ENCODE assay signal across 1 mouse cellular context in the genomic region with DNA sequence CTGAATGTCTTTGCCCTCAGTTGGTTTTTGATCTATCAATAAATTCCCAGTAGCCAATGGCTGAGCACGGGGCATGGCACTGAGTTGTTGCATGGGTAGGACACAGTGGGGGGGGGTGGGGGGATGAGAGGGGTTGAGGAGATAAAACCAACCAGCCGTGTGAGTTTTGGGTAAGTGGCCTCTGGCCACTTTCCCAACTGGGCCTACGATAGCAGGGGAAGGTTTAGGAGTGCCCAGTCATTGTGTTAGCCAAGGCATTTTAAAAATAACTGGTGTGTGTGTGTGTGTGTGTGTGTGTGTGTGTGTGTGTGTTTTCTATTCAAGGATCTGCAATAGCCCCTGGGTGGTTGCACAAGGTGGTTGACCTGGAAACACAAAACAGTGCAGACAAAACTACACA.
TF ChIP-seq lines count a peak whose summit lies in the region.

No protein-coding gene starts in this region.

TF ChIP-seq in ES-E14, 5 proteins besides CTCF, POLR2A, EP300 and RAD21:
- TF ChIP-seq ZC3H11A (IDR thresholded peaks at IDR 0.05; ENCODE audit: borderline replicate concordance, low read depth, low read length): no peak
- TF ChIP-seq HCFC1 (IDR thresholded peaks at IDR 0.05; ENCODE audit: borderline replicate concordance, insufficient read depth, low read length): no peak
- TF ChIP-seq CHD2 (IDR thresholded peaks at IDR 0.05; ENCODE audit: low read depth, low read length): no peak
- TF ChIP-seq ZNF384 (IDR thresholded peaks at IDR 0.05; ENCODE audit: low read depth, low read length): no peak
- TF ChIP-seq MAFK (IDR thresholded peaks at IDR 0.05; ENCODE audit: insufficient read depth, low read depth, low read length): no peak
